Mouse (Mus musculus): Measurements from ENCODE around the gene 1700001L19Rik.
A peak's percentile ranks its signal among the peaks of the same experiment; 100 is the strongest.
"Not testable (repeated sequence)": the region's sequence is repeated elsewhere in the genome, so short reads cannot be mapped to it uniquely, and the experiment has no call there.

Gene 1700001L19Rik

GRCm38 (mm10) chr13:68597199-68597598, at the start of gene 1700001L19Rik:
1700001L19Rik (plus strand) TSS chr13:68597421.
- no peak for DNase-seq

- not testable (repeated sequence) for DNase-seq
Measured at GRCm38 (mm10) chr13:68553391-68553790, 43.8 kb upstream of the 1700001L19Rik start.

- no peak for DNase-seq
Measured at GRCm38 (mm10) chr13:68568110-68568509, 29.1 kb upstream of the 1700001L19Rik start.

GRCm38 (mm10) chr13:68568548-68568947, 28.7 kb upstream of the 1700001L19Rik start:
- DNase-seq = no peak

GRCm38 (mm10) chr13:68569589-68570336, 27.5 kb upstream of the 1700001L19Rik start:
- DNase-seq = peak; percentile 69

- DNase-seq = no peak
Measured at GRCm38 (mm10) chr13:68572247-68572646, 25.0 kb upstream of the 1700001L19Rik start.

GRCm38 (mm10) chr13:68572966-68573913, 24.0 kb upstream of the 1700001L19Rik start:
- no peak for DNase-seq

GRCm38 (mm10) chr13:68574398-68574797, 22.8 kb upstream of the 1700001L19Rik start:
- no peak for DNase-seq

- DNase-seq = peak; percentile 89
Measured at GRCm38 (mm10) chr13:68577945-68578344, 19.3 kb upstream of the 1700001L19Rik start.

- no peak for DNase-seq
Measured at GRCm38 (mm10) chr13:68581086-68581740, 16.0 kb upstream of the 1700001L19Rik start.

- DNase-seq = peak; percentile 97
Measured at GRCm38 (mm10) chr13:68581747-68582516, 15.3 kb upstream of the 1700001L19Rik start, which contains the start of the genes Mtrr and Fastkd3. Mtrr (minus strand) TSS chr13:68582149. Fastkd3 (plus strand) TSS chr13:68582234.

- no peak for DNase-seq
Measured at GRCm38 (mm10) chr13:68582517-68582780, 14.8 kb upstream of the 1700001L19Rik start.

GRCm38 (mm10) chr13:68583961-68584360, 13.3 kb upstream of the 1700001L19Rik start:
- DNase-seq = no peak

GRCm38 (mm10) chr13:68585441-68585840, 11.8 kb upstream of the 1700001L19Rik start:
- DNase-seq = no peak

- no peak for DNase-seq
Measured at GRCm38 (mm10) chr13:68588352-68588751, 8.9 kb upstream of the 1700001L19Rik start.

GRCm38 (mm10) chr13:68593797-68594196, 3.4 kb upstream of the 1700001L19Rik start:
- DNase-seq = no peak

GRCm38 (mm10) chr13:68597667-68598066, 446 bp downstream of the 1700001L19Rik start:
- DNase-seq = no peak

- no peak for DNase-seq
Measured at GRCm38 (mm10) chr13:68598953-68599352, 1.7 kb downstream of the 1700001L19Rik start.

GRCm38 (mm10) chr13:68601184-68601583, 4.0 kb downstream of the 1700001L19Rik start:
- no peak for DNase-seq

GRCm38 (mm10) chr13:68603085-68603484, 5.9 kb downstream of the 1700001L19Rik start:
- DNase-seq = no peak

- no peak for DNase-seq
Measured at GRCm38 (mm10) chr13:68605689-68606126, 8.5 kb downstream of the 1700001L19Rik start.

Measured in layer of hippocampus, adult 9-11 months (tissue).